ENCODE assay signal across 8 mouse cellular contexts in the genomic region with DNA sequence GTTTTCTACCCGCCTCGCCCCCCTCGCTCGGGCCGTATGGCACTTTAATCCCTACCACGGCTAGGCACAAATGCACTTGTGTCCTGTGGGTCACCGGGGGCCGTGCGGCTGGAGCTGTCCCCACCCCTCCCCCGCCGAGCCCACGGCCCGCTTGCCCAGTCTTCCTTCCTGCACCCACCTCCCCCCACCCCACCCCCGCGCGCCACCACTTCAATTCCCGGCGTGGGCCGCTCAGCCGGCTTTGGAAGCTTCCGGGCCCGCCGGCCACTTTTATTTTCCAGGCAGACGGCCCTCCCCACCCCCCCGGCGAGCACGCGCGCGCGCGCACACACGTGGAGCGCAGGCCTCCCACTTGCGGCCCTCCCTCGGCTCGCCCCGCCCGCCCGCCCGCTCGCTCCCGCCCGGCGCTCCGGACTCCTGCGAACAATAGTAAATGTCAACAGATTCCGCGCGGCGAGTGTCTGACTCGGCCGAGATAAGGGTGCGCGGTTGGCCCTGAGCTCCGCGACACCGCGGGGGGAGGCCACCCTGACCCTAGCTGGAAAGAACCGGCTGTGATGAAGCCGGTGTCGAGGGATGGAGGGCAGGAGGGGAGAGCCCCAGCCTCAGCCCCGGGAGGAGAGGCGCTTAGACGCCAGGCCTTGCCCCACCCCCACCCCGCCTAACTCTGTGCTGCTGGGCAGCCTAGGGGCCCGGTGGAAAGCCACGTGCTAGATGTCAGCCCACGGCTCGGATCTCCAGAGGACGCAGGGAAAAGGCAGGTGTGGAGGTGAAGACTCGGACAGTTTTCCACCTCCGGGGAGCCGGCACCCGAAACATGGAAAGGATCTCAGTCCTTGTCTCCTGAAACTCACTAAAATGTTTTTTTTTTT.
DNase-seq lines count a peak whose midpoint lies in the region; ATAC-seq and TF ChIP-seq lines count a peak whose summit lies in the region.

No protein-coding gene starts in this region.

- no peak for TF ChIP-seq CTCF in midbrain, postnatal 0 days (IDR thresholded peaks at IDR 0.05)

- H3K4me3 ChIP-seq in hindbrain, embryonic 13.5 days: peak overlapping the region; percentile 40
- H3K4me3 ChIP-seq in midbrain, postnatal 0 days (ENCODE audit: low read depth, low read length): peak overlapping the region; percentile 39
- H3K4me3 ChIP-seq in stomach, embryonic 16.5 days (replicated peaks; ENCODE audit: low read length): peak overlapping the region; percentile 51

- H3K27ac ChIP-seq in hindbrain, embryonic 13.5 days: peak overlapping the region; percentile 94
- H3K27ac ChIP-seq in midbrain, postnatal 0 days (ENCODE audit: low read depth, low read length): peak overlapping the region; percentile 65
- H3K27ac ChIP-seq in stomach, embryonic 16.5 days (ENCODE audit: low read length): peak overlapping the region; percentile 90

- peak overlapping the region; percentile 60 for H3K4me2 ChIP-seq in hindbrain, embryonic 13.5 days
- peak overlapping the region; percentile 60 for H3K4me2 ChIP-seq in midbrain, postnatal 0 days (ENCODE audit: low read depth, low read length, poor library complexity, severe bottlenecking)
- peak overlapping the region; percentile 67 for H3K4me2 ChIP-seq in stomach, embryonic 16.5 days (ENCODE audit: low read depth, low read length)

- H3K36me3 ChIP-seq in hindbrain, embryonic 13.5 days: no peaks in the 10 kb centered on the region
- no peaks in the 10 kb centered on the region for H3K36me3 ChIP-seq in midbrain, postnatal 0 days (ENCODE audit: insufficient read depth, low read length)
- no peaks in the 10 kb centered on the region for H3K36me3 ChIP-seq in stomach, embryonic 16.5 days (ENCODE audit: control insufficient read depth, insufficient read depth, low read length)

- no peaks in the 10 kb centered on the region for H3K9me3 ChIP-seq in hindbrain, embryonic 13.5 days
- no peaks in the 10 kb centered on the region for H3K9me3 ChIP-seq in midbrain, postnatal 0 days (ENCODE audit: low read length)
- no peaks in the 10 kb centered on the region for H3K9me3 ChIP-seq in stomach, embryonic 16.5 days (replicated peaks; ENCODE audit: control insufficient read depth, low read length)

- 2% methylated on average over 49 of the region's 75 CpGs for WGBS in hindbrain, embryonic 13.5 days
- 7% methylated on average over 47 of the region's 75 CpGs for WGBS in midbrain, postnatal 0 days
- 3% methylated on average over 65 of the region's 75 CpGs for WGBS in stomach, embryonic 16.5 days

- no peak for DNase-seq in frontal cortex, postnatal 36 days (ENCODE audit: low spot score in 2 of 2)
- DNase-seq in cerebellum, adult 18-20 months: peak; percentile 40 to 46
- DNase-seq in forelimb bud, embryonic 11.5 days (ENCODE audit: low read depth, low spot score): peak; percentile 81
- peak; percentile 86 for DNase-seq in liver
- no peak for DNase-seq in midbrain, postnatal 0 days (ENCODE audit: low spot score)

- H3K9ac ChIP-seq in hindbrain, embryonic 13.5 days: peak overlapping the region; percentile 69
- H3K9ac ChIP-seq in midbrain, postnatal 0 days (replicated peaks; ENCODE audit: low read length, poor library complexity, severe bottlenecking): peak overlapping the region; percentile 46; the same call in 1 of the 2 replicates
- peak overlapping the region; percentile 74 for H3K9ac ChIP-seq in stomach, embryonic 16.5 days (ENCODE audit: low read length)

- H3K27me3 ChIP-seq in hindbrain, embryonic 13.5 days: peaks cover 72% of the 10 kb centered on the region
- peaks cover 10% of the 10 kb centered on the region; the same call in 1 of the 2 replicates for H3K27me3 ChIP-seq in midbrain, postnatal 0 days (ENCODE audit: insufficient read depth, low read length)
- H3K27me3 ChIP-seq in stomach, embryonic 16.5 days (ENCODE audit: control insufficient read depth, insufficient read depth, low read length): peaks cover 36% of the 10 kb centered on the region

- H3K4me1 ChIP-seq in hindbrain, embryonic 13.5 days (replicated peaks): peaks cover 48% of the 10 kb centered on the region
- H3K4me1 ChIP-seq in midbrain, postnatal 0 days (ENCODE audit: insufficient read depth, low read length): no peaks in the 10 kb centered on the region
- H3K4me1 ChIP-seq in stomach, embryonic 16.5 days (ENCODE audit: control insufficient read depth, insufficient read depth, low read length): peaks cover 20% of the 10 kb centered on the region

- ATAC-seq in frontal cortex, adult (ENCODE audit: low TSS enrichment): peak; percentile 19
- peak; percentile 57 for ATAC-seq in hindbrain, embryonic 13.5 days (ENCODE audit: low FRiP score)
- ATAC-seq in midbrain, postnatal 0 days (ENCODE audit: low FRiP score): peak; percentile 61
- peak; percentile 56; the same call in 1 of the 2 replicates for ATAC-seq in stomach, embryonic 16.5 days (ENCODE audit: insufficient read depth, low FRiP score)

Comparison
In these comparisons a context has a peak if more than half of its experiments do, and no peak if none do; other contexts are left out.
1. DNase-seq: peak in cerebellum, adult 18-20 months (2 of 2), forelimb bud, embryonic 11.5 days (single experiment) and liver (single experiment); none in frontal cortex, postnatal 36 days (0 of 2) and midbrain, postnatal 0 days (single experiment).
2. Peak in every context shown above with its lines, with median percentiles within 50 percentile points of each other: ATAC-seq, H3K27ac ChIP-seq, H3K4me2 ChIP-seq, H3K4me3 ChIP-seq and H3K9ac ChIP-seq.